Mouse (Mus musculus) embryonic facial prominence, embryonic 10.5 days (tissue): ENCODE measurements around the gene Tanc1. TPM values are rescaled to one million over a fixed set of nuclear protein-coding genes. Genes with fewer than 3 reads are reported as not detected.
A peak's percentile ranks its signal among the peaks of the same experiment; 100 is the strongest.

Experiments used
- DNase-seq: peaks from one replicate; pipeline ENCODE4 v3.0.0-alpha.2; 2017; ENCODE audit warnings: low spot score
- H3K27ac ChIP-seq: fragments of 300-500 bp; sonication (generic); replicated peaks from 2 replicates; pipeline ENCODE4 v1.5.1; 2016; ENCODE audit warnings: mild to moderate bottlenecking
- H3K27me3 ChIP-seq: fragments of 300-500 bp; sonication (generic); replicated peaks from 2 replicates; pipeline ENCODE4 v1.6.1; 2016; ENCODE audit warnings: low read depth, mild to moderate bottlenecking; ENCODE audit not compliant: poor library complexity, severe bottlenecking
- H3K36me3 ChIP-seq: fragments of 300-500 bp; sonication (generic); replicated peaks from 2 replicates; pipeline ENCODE4 v1.6.1; 2016; ENCODE audit warnings: mild to moderate bottlenecking, moderate library complexity
- H3K4me1 ChIP-seq: fragments of 300-500 bp; sonication (generic); 2 replicates; pipeline ENCODE4 v1.6.1; 2016
- H3K4me3 ChIP-seq: fragments of 300-500 bp; sonication (generic); 2 replicates; pipeline ENCODE4 v1.5.1; 2016; ENCODE audit warnings: mild to moderate bottlenecking, moderate library complexity
- H3K9me3 ChIP-seq: fragments of 300-500 bp; sonication (generic); 2 replicates; pipeline ENCODE4 v1.6.1; 2016; ENCODE audit warnings: mild to moderate bottlenecking
- WGBS: fragments of 180-500 bp; shearing (Covaris S2); methylation state at CpG from one replicate; pipeline ENCODE4 v1.1.7; 2016; 5-methylcytosine and 5-hydroxymethylcytosine counted together
- polyA plus RNA-seq: library from polyadenylated mRNA; unstranded; fragments of >200 nt; fragmentation: Nextera tagmentation; extraction: Ambion mirVana; gene quantifications from 2 replicates; pipeline ENCODE4 v1.2.1, GENCODE M21; 2016

Gene Tanc1
- polyA plus RNA-seq, 1 experiment from 2014 or later: 41.2 TPM

GRCm38 (mm10) chr2:59718601-59719416 lies 107.0 kb downstream of the Tanc1 start:
- Histone ChIP-seq H3K27me3 (no peaks in the 10 kb centered on the region), H3K4me3 (no peak overlapping the region), H3K27ac (peak overlapping the region; percentile 15; the same call in 1 of the 2 replicates), H3K4me1 (peaks cover 65% of the 10 kb centered on the region), H3K9me3 (no peaks in the 10 kb centered on the region), H3K36me3 (no peaks in the 10 kb centered on the region)
- WGBS: 73% methylated on average over 24 of the region's 24 CpGs
- DNase-seq: no peak

- Histone ChIP-seq H3K4me3 (no peak overlapping the region), H3K4me1 (peaks cover 65% of the 10 kb centered on the region), H3K9me3 (no peaks in the 10 kb centered on the region), H3K27ac (no peak overlapping the region), H3K36me3 (peaks cover under 1% of the 10 kb centered on the region; the same call in 1 of the 2 replicates), H3K27me3 (no peaks in the 10 kb centered on the region)
- DNase-seq: no peak
- WGBS: 91% methylated on average over 4 of the region's 4 CpGs
Observed at GRCm38 (mm10) chr2:59719831-59720230, 108.0 kb downstream of the Tanc1 start.

- H3K27me3 ChIP-seq: no peaks in the 10 kb centered on the region
- H3K27ac ChIP-seq: peak overlapping the region; percentile 48
- H3K36me3 ChIP-seq: peaks cover 11% of the 10 kb centered on the region
- peaks cover 70% of the 10 kb centered on the region for H3K4me1 ChIP-seq
- H3K9me3 ChIP-seq: no peaks in the 10 kb centered on the region
- DNase-seq: no peak
- no peak overlapping the region for H3K4me3 ChIP-seq
- WGBS: 38% methylated on average over 8 of the region's 8 CpGs
Observed at GRCm38 (mm10) chr2:59721119-59721518, 109.3 kb downstream of the Tanc1 start.

GRCm38 (mm10) chr2:59721758-59722157 lies 109.9 kb downstream of the Tanc1 start:
- no peaks in the 10 kb centered on the region for H3K27me3 ChIP-seq
- 51% methylated on average over 5 of the region's 5 CpGs for WGBS
- peaks cover 13% of the 10 kb centered on the region for H3K36me3 ChIP-seq
- H3K27ac ChIP-seq: peak overlapping the region; percentile 48
- H3K4me1 ChIP-seq: peaks cover 67% of the 10 kb centered on the region
- no peaks in the 10 kb centered on the region for H3K9me3 ChIP-seq
- no peak for DNase-seq
- H3K4me3 ChIP-seq: no peak overlapping the region

GRCm38 (mm10) chr2:59723311-59723710 lies 111.5 kb downstream of the Tanc1 start:
- Histone ChIP-seq H3K27me3 (no peaks in the 10 kb centered on the region), H3K36me3 (peaks cover 16% of the 10 kb centered on the region), H3K9me3 (no peaks in the 10 kb centered on the region), H3K4me3 (no peak overlapping the region), H3K27ac (no peak overlapping the region), H3K4me1 (peaks cover 53% of the 10 kb centered on the region)
- WGBS: 90% methylated on average over 5 of the region's 5 CpGs
- no peak for DNase-seq

- peaks cover 31% of the 10 kb centered on the region for H3K36me3 ChIP-seq
- H3K27ac ChIP-seq: no peak overlapping the region
- 83% methylated on average over 14 of the region's 14 CpGs for WGBS
- H3K27me3 ChIP-seq: no peaks in the 10 kb centered on the region
- no peak for DNase-seq
- no peak overlapping the region for H3K4me3 ChIP-seq
- peaks cover 32% of the 10 kb centered on the region for H3K4me1 ChIP-seq
- H3K9me3 ChIP-seq: no peaks in the 10 kb centered on the region
Observed at GRCm38 (mm10) chr2:59725518-59726185, 113.8 kb downstream of the Tanc1 start.

GRCm38 (mm10) chr2:59731831-59732230 lies 120.0 kb downstream of the Tanc1 start:
- peaks cover 19% of the 10 kb centered on the region for H3K4me1 ChIP-seq
- H3K4me3 ChIP-seq: no peak overlapping the region
- peaks cover 32% of the 10 kb centered on the region for H3K36me3 ChIP-seq
- H3K27ac ChIP-seq: no peak overlapping the region
- no peaks in the 10 kb centered on the region for H3K27me3 ChIP-seq
- 91% methylated on average over 3 of the region's 3 CpGs for WGBS
- DNase-seq: no peak
- no peaks in the 10 kb centered on the region for H3K9me3 ChIP-seq

GRCm38 (mm10) chr2:59733410-59733809 lies 121.6 kb downstream of the Tanc1 start:
- WGBS: 79% methylated on average over 5 of the region's 5 CpGs
- Histone ChIP-seq H3K4me1 (peaks cover 31% of the 10 kb centered on the region), H3K27ac (no peak overlapping the region), H3K9me3 (no peaks in the 10 kb centered on the region), H3K27me3 (no peaks in the 10 kb centered on the region), H3K4me3 (no peak overlapping the region), H3K36me3 (peaks cover 29% of the 10 kb centered on the region)
- no peak for DNase-seq

GRCm38 (mm10) chr2:59736401-59736898 lies 124.6 kb downstream of the Tanc1 start:
- H3K9me3 ChIP-seq: no peaks in the 10 kb centered on the region
- peaks cover 36% of the 10 kb centered on the region for H3K4me1 ChIP-seq
- DNase-seq: no peak
- WGBS: 68% methylated on average over 10 of the region's 10 CpGs
- no peak overlapping the region for H3K4me3 ChIP-seq
- H3K36me3 ChIP-seq: peaks cover 12% of the 10 kb centered on the region; the same call in 1 of the 2 replicates
- H3K27ac ChIP-seq: no peak overlapping the region
- no peaks in the 10 kb centered on the region for H3K27me3 ChIP-seq

GRCm38 (mm10) chr2:59737368-59737767 lies 125.5 kb downstream of the Tanc1 start:
- no peak for DNase-seq
- 0 out of 2 replicates have a peak, but pooled peaks cover 8% of the 10 kb centered on the region for H3K36me3 ChIP-seq
- H3K4me1 ChIP-seq: peaks cover 45% of the 10 kb centered on the region
- H3K27ac ChIP-seq: no peak overlapping the region
- no peaks in the 10 kb centered on the region for H3K27me3 ChIP-seq
- WGBS: 84% methylated on average over 6 of the region's 6 CpGs
- H3K9me3 ChIP-seq: no peaks in the 10 kb centered on the region
- H3K4me3 ChIP-seq: no peak overlapping the region

- 0 out of 2 replicates have a peak, but pooled peaks cover 8% of the 10 kb centered on the region for H3K36me3 ChIP-seq
- no peak for DNase-seq
- H3K9me3 ChIP-seq: no peaks in the 10 kb centered on the region
Observed at GRCm38 (mm10) chr2:59738356-59738755, 126.5 kb downstream of the Tanc1 start.

GRCm38 (mm10) chr2:59739036-59739435 lies 127.2 kb downstream of the Tanc1 start:
- H3K4me1 ChIP-seq: peaks cover 46% of the 10 kb centered on the region
- no peak overlapping the region for H3K4me3 ChIP-seq
- H3K27me3 ChIP-seq: no peaks in the 10 kb centered on the region
- no peak for DNase-seq
- 0 out of 2 replicates have a peak, but pooled peaks cover 5% of the 10 kb centered on the region for H3K36me3 ChIP-seq
- H3K27ac ChIP-seq: no peak overlapping the region
- WGBS: 89% methylated on average over 8 of the region's 8 CpGs
- no peaks in the 10 kb centered on the region for H3K9me3 ChIP-seq

More at GRCm38 (mm10) chr2:59738356-59738755, 126.5 kb downstream of the Tanc1 start:
- Histone ChIP-seq H3K27me3 (no peaks in the 10 kb centered on the region), H3K27ac (no peak overlapping the region), H3K4me1 (peaks cover 51% of the 10 kb centered on the region), H3K4me3 (no peak overlapping the region)
- WGBS: 84% methylated on average over 5 of the region's 5 CpGs
